29 mouse cellular contexts compared by ENCODE assay signal in the genomic region with DNA sequence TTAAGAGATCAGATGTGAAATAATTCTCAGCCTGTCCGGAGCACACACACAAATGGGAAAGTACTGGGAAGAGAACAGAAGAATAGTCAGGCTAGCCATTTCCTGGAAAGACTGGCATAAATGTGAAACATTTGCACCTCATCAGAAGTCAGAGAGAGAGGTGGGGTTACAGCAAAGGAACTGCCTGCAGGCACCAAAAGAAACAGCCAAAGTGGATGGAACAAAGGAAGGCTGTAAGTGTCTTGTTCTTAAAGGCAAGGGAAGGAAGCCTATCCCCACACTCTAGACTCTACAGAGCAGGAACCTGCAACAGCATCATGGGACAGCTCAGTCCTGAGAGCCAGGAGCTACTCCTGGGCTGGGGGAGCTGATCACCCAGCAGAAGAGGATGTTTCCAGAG. TPM values are rescaled to one million over a fixed set of nuclear protein-coding genes. Genes with fewer than 3 reads are reported as not detected.
DNase-seq lines count a peak whose midpoint lies in the region; ATAC-seq lines count a peak whose summit lies in the region.
"Had no signal": no experiment of that assay in that cellular context is flagged by ENCODE, and none has a peak within 500 bp of the region (broad histone marks: within the 10 kb centered on the region; RNA-seq: fewer than 3 reads in every experiment).

No protein-coding gene starts in this region.

- DNase-seq in midbrain, embryonic 10.5 days (ENCODE audit: low spot score): no peak
- no peak for DNase-seq in midbrain, embryonic 11.5 days (ENCODE audit: low spot score, missing footprints)
- peak; percentile 78 for DNase-seq in ES-CJ7 (ENCODE audit: low read depth, low spot score)
- DNase-seq in ZHBTc4 (ENCODE audit: low read depth, low spot score): peak; percentile 76
- DNase-seq in frontal cortex, postnatal 36 days (ENCODE audit: low spot score in 2 of 2): no peak
- DNase-seq in thymus, postnatal 0 days (ENCODE audit: low spot score): no peak
- DNase-seq: adrenal gland, adult 8-10 months; adrenal gland, postnatal 25 days; cerebellum, adult 11-12 months; cerebellum, adult 8-10 months; cerebellum, postnatal 10 days; cerebellum, postnatal 36 days; embryo, embryonic 11 days; gastrocnemius, postnatal 10 days; gastrocnemius, postnatal 36 days; heart, adult 2 months; heart, postnatal 10 days; heart, postnatal 36 days had no signal

- WGBS in midbrain, embryonic 10.5 days: 48% methylated on average over 1 of the region's 1 CpGs
- WGBS in midbrain, embryonic 11.5 days: 38% methylated on average over 1 of the region's 1 CpGs
- whole genome bisulfite sequencing in limb, embryonic 12.5 days: 43% methylated on average over 1 of the region's 1 CpGs

- no peak for ATAC-seq in midbrain, embryonic 11.5 days (ENCODE audit: low FRiP score)
- no peak for ATAC-seq in limb, embryonic 12.5 days (ENCODE audit: insufficient number of reproducible peaks, insufficient read depth, low FRiP score, low TSS enrichment, low read depth)
- ATAC-seq: activated CD4-positive, CD25-positive, alpha-beta regulatory T cell, adult 4 months; forebrain, embryonic 14.5 days; hindbrain, embryonic 16.5 days; intestine, embryonic 15.5 days; Patski had no signal

- no peaks in the 10 kb centered on the region for H3K9me3 ChIP-seq in midbrain, embryonic 10.5 days (replicated peaks)
- H3K9me3 ChIP-seq in midbrain, embryonic 11.5 days (ENCODE audit: control insufficient read depth, low read length): no peaks in the 10 kb centered on the region
- no peaks in the 10 kb centered on the region for H3K9me3 ChIP-seq in limb, embryonic 12.5 days
- H3K9me3 ChIP-seq: G1E; heart, embryonic 15.5 days; hindbrain, embryonic 10.5 days; hindbrain, embryonic 13.5 days; intestine, embryonic 15.5 days had no signal

- H3K27ac ChIP-seq in midbrain, embryonic 10.5 days (replicated peaks): 0 out of 2 replicates have a peak overlapping the region, but pooled peaks have one; percentile 57
- no peak overlapping the region for H3K27ac ChIP-seq in midbrain, embryonic 11.5 days (ENCODE audit: low read depth, low read length)
- peak overlapping the region; percentile 8; the same call in 1 of the 2 replicates for H3K27ac ChIP-seq in limb, embryonic 12.5 days
- H3K27ac ChIP-seq: heart, adult 2 months; heart, embryonic 15.5 days; hindbrain, embryonic 10.5 days; hindbrain, embryonic 13.5 days; intestine, embryonic 15.5 days had no signal

- no peak overlapping the region for H3K4me3 ChIP-seq in midbrain, embryonic 10.5 days
- H3K4me3 ChIP-seq in midbrain, embryonic 11.5 days (ENCODE audit: low read depth, low read length): no peak overlapping the region
- H3K4me3 ChIP-seq in limb, embryonic 12.5 days (replicated peaks): no peak overlapping the region
- H3K4me3 ChIP-seq: heart, adult 2 months; heart, embryonic 15.5 days; hindbrain, embryonic 10.5 days; hindbrain, embryonic 13.5 days; intestine, embryonic 15.5 days had no signal

- H3K9ac ChIP-seq in midbrain, embryonic 11.5 days (ENCODE audit: low read length): no peak overlapping the region
- no peak overlapping the region for H3K9ac ChIP-seq in limb, embryonic 12.5 days (replicated peaks)
- H3K9ac ChIP-seq: heart, embryonic 15.5 days; hindbrain, embryonic 13.5 days; intestine, embryonic 15.5 days had no signal

- H3K4me1 ChIP-seq in midbrain, embryonic 10.5 days: peaks cover 49% of the 10 kb centered on the region
- H3K4me1 ChIP-seq in midbrain, embryonic 11.5 days (ENCODE audit: control insufficient read depth, insufficient read depth, low read length): peaks cover 26% of the 10 kb centered on the region
- peaks cover 25% of the 10 kb centered on the region for H3K4me1 ChIP-seq in limb, embryonic 12.5 days (replicated peaks)

- H3K36me3 ChIP-seq in midbrain, embryonic 10.5 days: no peaks in the 10 kb centered on the region
- no peaks in the 10 kb centered on the region for H3K36me3 ChIP-seq in midbrain, embryonic 11.5 days (ENCODE audit: control insufficient read depth, insufficient read depth, low read length)
- H3K36me3 ChIP-seq in limb, embryonic 12.5 days: no peaks in the 10 kb centered on the region
- H3K36me3 ChIP-seq: G1E; heart, embryonic 15.5 days; hindbrain, embryonic 10.5 days; hindbrain, embryonic 13.5 days; intestine, embryonic 15.5 days had no signal

- H3K27me3 ChIP-seq in midbrain, embryonic 10.5 days (ENCODE audit: low read depth, poor library complexity, severe bottlenecking): peaks cover 4% of the 10 kb centered on the region
- H3K27me3 ChIP-seq in midbrain, embryonic 11.5 days (ENCODE audit: control insufficient read depth, insufficient read depth, low read length): no peaks in the 10 kb centered on the region
- 0 out of 2 replicates have a peak, but pooled peaks cover 2% of the 10 kb centered on the region for H3K27me3 ChIP-seq in limb, embryonic 12.5 days
- H3K27me3 ChIP-seq: intestine, embryonic 15.5 days; Patski had no signal

- H3K4me2 ChIP-seq in midbrain, embryonic 11.5 days: no peak overlapping the region
- H3K4me2 ChIP-seq in limb, embryonic 12.5 days: no peak overlapping the region
- H3K4me2 ChIP-seq: heart, embryonic 11.5 days; heart, embryonic 15.5 days; hindbrain, embryonic 13.5 days; intestine, embryonic 15.5 days had no signal

RNA-seq across cellular contexts. Expression of gene Pou2f1, which starts 39.0 kb away (rescaled TPM):
- 28.0 and 31.2 TPM in 2 replicates for polyA plus RNA-seq in midbrain, embryonic 10.5 days (2016; fragmentation: Nextera tagmentation; extraction: Ambion mirVana)
- polyA plus RNA-seq in midbrain, embryonic 11.5 days (2014; fragmentation: Nextera tagmentation; extraction: Ambion mirVana): 31.3 and 32.1 TPM in 2 replicates
- 17.0 and 18.5 TPM in 2 replicates for polyA plus RNA-seq in limb, embryonic 12.5 days (2016; fragmentation: Nextera tagmentation; extraction: Ambion mirVana)
- 11.4 and 15.7 TPM in 2 replicates for polyA plus RNA-seq in thymus, postnatal 0 days (2015; fragmentation: Nextera tagmentation; extraction: Ambion mirVana)

Comparison
In these comparisons a context has a peak if more than half of its experiments do, and no peak if none do; other contexts are left out.
1. DNase-seq: peak in ES-CJ7 (single experiment) and ZHBTc4 (single experiment); none in midbrain, embryonic 10.5 days (single experiment), midbrain, embryonic 11.5 days (single experiment), frontal cortex, postnatal 36 days (0 of 2) and thymus, postnatal 0 days (single experiment).